Mouse (Mus musculus): Measurements from ENCODE around the gene Msantd1.

GRCm38 (mm10) chr5:34889252-34889651 lies 18.6 kb upstream of the Msantd1 start:
- TF ChIP-seq POLR2A (IDR thresholded peaks at IDR 0.05; ENCODE audit: borderline replicate concordance, control insufficient read depth, low read depth, low read length), result no peak
- no peak for TF ChIP-seq CTCF (IDR thresholded peaks at IDR 0.05; ENCODE audit: control insufficient read depth, insufficient read depth, low read length)

Data from bone marrow, adult 2 months (tissue).